Mouse (Mus musculus) heart, embryonic 13.5 days (tissue): ENCODE results near the gene Adam22. TPM values are rescaled to one million over a fixed set of nuclear protein-coding genes. Genes with fewer than 3 reads are reported as not detected.

Experiments used
- ATAC-seq: fragments of 200-750 bp; cut with Nextera tagmentation; 2 replicates; pipeline ENCODE4 v1.8.0; 2017; ENCODE audit warnings: moderate TSS enrichment; ENCODE audit not compliant: insufficient number of reproducible peaks, low FRiP score, low TSS enrichment; ENCODE audit errors: extremely low read depth
- H3K27ac ChIP-seq: fragments of 300-500 bp; sonication (generic); replicated peaks from 2 replicates; pipeline ENCODE4 v1.5.1; 2015; ENCODE audit warnings: moderate library complexity, mild to moderate bottlenecking, inconsistent platforms
- H3K27me3 ChIP-seq: fragments of 300-500 bp; sonication (generic); replicated peaks from 2 replicates; pipeline ENCODE4 v1.6.1; 2015; ENCODE audit warnings: mild to moderate bottlenecking, inconsistent platforms
- H3K36me3 ChIP-seq: fragments of 300-500 bp; sonication (generic); 2 replicates; pipeline ENCODE4 v1.6.1; 2015; ENCODE audit warnings: mild to moderate bottlenecking, inconsistent platforms
- H3K4me1 ChIP-seq: fragments of 300-500 bp; sonication (generic); 2 replicates; pipeline ENCODE4 v1.6.1; 2015; ENCODE audit warnings: inconsistent platforms
- H3K4me2 ChIP-seq: fragments of 300-500 bp; sonication (generic); 2 replicates; pipeline ENCODE4 v1.6.1; 2015; ENCODE audit warnings: inconsistent platforms, mild to moderate bottlenecking, moderate library complexity
- H3K4me3 ChIP-seq: fragments of 300-500 bp; sonication (generic); 2 replicates; pipeline ENCODE4 v1.5.1; 2015; ENCODE audit warnings: moderate library complexity, mild to moderate bottlenecking, inconsistent platforms
- H3K9ac ChIP-seq: fragments of 300-500 bp; sonication (generic); 2 replicates; pipeline ENCODE4 v1.6.1; 2015; ENCODE audit warnings: inconsistent platforms, mild to moderate bottlenecking, moderate library complexity
- H3K9me3 ChIP-seq: fragments of 300-500 bp; sonication (generic); 2 replicates; pipeline ENCODE4 v1.6.1; 2016; ENCODE audit warnings: inconsistent platforms
- WGBS: fragments of 180-500 bp; shearing (Covaris S2); methylation state at CpG from one replicate; pipeline ENCODE4 v1.1.7; 2015; ENCODE audit warnings: mixed read lengths; 5-methylcytosine and 5-hydroxymethylcytosine counted together
- polyA plus RNA-seq: library from polyadenylated mRNA; unstranded; fragments of >200 nt; fragmentation: Nextera tagmentation; extraction: Ambion mirVana; gene quantifications from 2 replicates; pipeline ENCODE4 v1.2.1, GENCODE M21; 2015

Adam22 gene
- polyA plus RNA-seq, 1 experiment from 2014 or later = 6.9 TPM

DNA sequence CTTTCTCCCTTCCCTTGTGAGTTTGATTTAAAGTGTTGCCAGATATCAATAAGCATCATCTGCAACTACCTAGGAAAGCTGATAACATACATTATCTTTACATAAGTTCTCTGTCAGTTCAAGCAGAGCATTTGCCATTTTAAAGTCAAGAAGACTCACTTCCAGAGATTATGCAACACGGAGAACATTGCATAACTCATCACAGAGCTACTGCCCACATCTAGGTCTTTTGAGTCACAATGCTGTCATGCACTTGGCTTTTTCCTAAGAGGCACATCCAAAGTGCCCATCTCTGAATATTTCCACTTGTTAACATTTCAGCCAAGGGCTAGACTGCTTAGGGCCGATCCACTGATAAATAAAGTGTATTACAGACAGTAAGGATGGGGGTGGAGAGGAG lies 55.6 kb downstream of the Adam22 start:
- Histone ChIP-seq H3K36me3 (no peaks in the 10 kb centered on the region), H3K9ac (no peak overlapping the region), H3K27me3 (no peaks in the 10 kb centered on the region), H3K4me3 (no peak overlapping the region), H3K4me2 (no peak overlapping the region), H3K27ac (no peak overlapping the region), H3K4me1 (no peaks in the 10 kb centered on the region), H3K9me3 (no peaks in the 10 kb centered on the region)
- 80% methylated on average over 2 of the region's 2 CpGs for WGBS
- no peak for ATAC-seq

DNA sequence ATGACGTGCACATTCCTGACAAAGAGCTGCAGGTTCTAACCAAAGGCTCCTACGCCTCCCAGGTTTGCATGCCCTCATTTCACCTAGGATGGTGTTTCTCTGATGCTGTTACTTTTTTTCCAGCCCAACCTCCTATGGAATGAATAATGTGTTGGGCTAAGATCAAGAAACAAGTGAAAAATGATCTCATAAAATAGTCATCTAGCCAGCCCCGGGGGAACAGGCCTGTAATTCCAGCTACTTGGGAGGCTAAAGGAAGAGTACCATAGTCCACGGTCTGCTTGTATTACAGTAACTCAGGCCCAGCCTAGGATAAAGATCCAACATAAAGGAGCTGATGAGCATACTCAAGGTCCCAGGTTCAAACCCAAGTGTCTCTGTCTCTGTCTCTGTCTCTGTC lies 57.1 kb downstream of the Adam22 start:
- Histone ChIP-seq H3K4me1 (no peaks in the 10 kb centered on the region), H3K27me3 (no peaks in the 10 kb centered on the region), H3K4me2 (no peak overlapping the region), H3K36me3 (no peaks in the 10 kb centered on the region), H3K9me3 (no peaks in the 10 kb centered on the region), H3K9ac (no peak overlapping the region), H3K27ac (no peak overlapping the region), H3K4me3 (no peak overlapping the region)
- WGBS = 62% methylated on average over 4 of the region's 4 CpGs
- ATAC-seq = no peak

- H3K4me2 ChIP-seq = no peak overlapping the region
- WGBS = 73% methylated on average over 10 of the region's 10 CpGs
- no peaks in the 10 kb centered on the region for H3K36me3 ChIP-seq
- H3K9ac ChIP-seq = no peak overlapping the region
- H3K9me3 ChIP-seq = no peaks in the 10 kb centered on the region
- no peak for ATAC-seq
- H3K4me1 ChIP-seq = peaks cover 5% of the 10 kb centered on the region
- H3K27me3 ChIP-seq = no peaks in the 10 kb centered on the region
- H3K4me3 ChIP-seq = no peak overlapping the region
- H3K27ac ChIP-seq = no peak overlapping the region
These were observed 70.1 kb downstream of the Adam22 start for GRCm38 (mm10) chr5:8297719-8298419.

DNA sequence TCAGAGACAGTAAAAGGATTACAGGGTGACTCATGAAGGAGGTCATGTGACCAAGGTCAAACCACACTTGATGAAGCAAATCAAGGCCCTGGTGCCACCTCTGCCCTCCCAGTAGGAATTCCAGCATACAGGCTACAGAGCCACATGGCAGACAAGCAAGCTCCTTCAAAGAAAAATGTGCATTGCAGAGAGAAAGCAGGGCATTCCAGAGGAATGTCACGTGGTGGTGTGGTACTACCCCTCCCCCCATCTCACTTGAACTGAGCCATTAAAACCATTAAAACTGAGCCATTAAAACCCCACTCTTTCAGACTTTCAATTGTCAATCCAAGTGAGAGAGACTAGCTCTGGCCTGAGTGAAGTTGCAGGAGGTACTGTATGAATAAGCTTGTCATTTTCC lies 74.7 kb downstream of the Adam22 start:
- peaks cover 5% of the 10 kb centered on the region for H3K4me1 ChIP-seq
- no peak for ATAC-seq
- no peak overlapping the region for H3K4me3 ChIP-seq
- H3K9me3 ChIP-seq = no peaks in the 10 kb centered on the region
- no peak overlapping the region for H3K4me2 ChIP-seq
- H3K27me3 ChIP-seq = no peaks in the 10 kb centered on the region
- 10% methylated on average over 1 of the region's 1 CpGs for WGBS
- H3K36me3 ChIP-seq = no peaks in the 10 kb centered on the region
- H3K9ac ChIP-seq = no peak overlapping the region
- no peak overlapping the region for H3K27ac ChIP-seq

DNA sequence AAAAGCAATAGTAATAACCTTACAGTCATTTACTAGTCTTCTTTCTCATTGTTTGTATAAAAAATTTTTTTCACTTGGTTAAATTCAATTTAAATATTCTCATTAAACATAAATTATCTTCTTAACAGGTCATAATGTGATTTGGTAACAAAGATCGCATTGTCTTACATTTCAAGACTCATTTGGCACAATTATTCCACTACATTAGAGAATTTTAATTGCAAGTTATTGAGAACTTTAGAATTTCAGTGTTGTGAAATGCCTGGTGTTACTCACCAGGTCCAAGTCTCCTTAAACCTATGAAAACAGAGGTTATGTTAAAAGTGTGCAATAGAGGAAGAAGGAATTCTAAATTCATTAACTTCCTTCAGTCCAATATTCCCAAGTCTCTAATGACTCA lies 76.5 kb downstream of the Adam22 start:
- Histone ChIP-seq H3K27ac (no peak overlapping the region), H3K9ac (no peak overlapping the region), H3K36me3 (no peaks in the 10 kb centered on the region), H3K4me1 (peaks cover 5% of the 10 kb centered on the region), H3K27me3 (no peaks in the 10 kb centered on the region), H3K4me3 (no peak overlapping the region), H3K9me3 (no peaks in the 10 kb centered on the region), H3K4me2 (no peak overlapping the region)
- ATAC-seq = no peak
- 82% methylated on average over 1 of the region's 1 CpGs for WGBS

- H3K36me3 ChIP-seq = no peaks in the 10 kb centered on the region
- H3K4me3 ChIP-seq = no peak overlapping the region
- ATAC-seq = no peak
- no peaks in the 10 kb centered on the region for H3K9me3 ChIP-seq
- no peak overlapping the region for H3K27ac ChIP-seq
- no peak overlapping the region for H3K4me2 ChIP-seq
- no peak overlapping the region for H3K9ac ChIP-seq
- WGBS = 61% methylated on average over 6 of the region's 6 CpGs
- H3K27me3 ChIP-seq = no peaks in the 10 kb centered on the region
- H3K4me1 ChIP-seq = peaks cover 5% of the 10 kb centered on the region
These were observed 78.0 kb downstream of the Adam22 start for GRCm38 (mm10) chr5:8289678-8290614.

GRCm38 (mm10) chr5:8284123-8284522 lies 83.8 kb downstream of the Adam22 start:
- 66% methylated on average over 5 of the region's 5 CpGs for WGBS
- Histone ChIP-seq H3K4me3 (no peak overlapping the region), H3K27me3 (no peaks in the 10 kb centered on the region), H3K9ac (no peak overlapping the region), H3K4me2 (no peak overlapping the region), H3K36me3 (no peaks in the 10 kb centered on the region), H3K9me3 (no peaks in the 10 kb centered on the region), H3K27ac (no peak overlapping the region), H3K4me1 (no peaks in the 10 kb centered on the region)
- ATAC-seq = no peak

DNA sequence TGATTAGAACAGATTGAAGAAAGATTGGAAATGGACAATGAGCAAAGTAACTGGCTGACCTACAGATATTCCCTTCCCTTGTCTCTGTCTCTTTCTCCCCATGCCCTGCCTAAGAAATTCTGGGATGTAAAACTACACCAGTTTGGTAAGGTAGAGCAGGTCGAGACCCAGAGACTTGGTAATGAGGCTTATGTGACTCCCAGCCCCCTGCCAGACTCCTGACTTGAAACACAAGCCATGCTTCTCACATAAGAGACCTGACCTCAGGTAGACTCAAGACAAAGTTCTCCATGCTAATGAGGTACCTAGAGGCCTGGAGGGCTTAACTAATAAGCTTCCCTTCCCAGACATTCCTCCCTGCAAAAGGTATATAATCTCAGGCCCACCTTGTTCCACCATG lies 91.8 kb downstream of the Adam22 start:
- H3K9ac ChIP-seq = no peak overlapping the region
- H3K4me2 ChIP-seq = no peak overlapping the region
- no peaks in the 10 kb centered on the region for H3K9me3 ChIP-seq
- H3K36me3 ChIP-seq = no peaks in the 10 kb centered on the region
- WGBS = 84% methylated on average over 1 of the region's 1 CpGs
- ATAC-seq = no peak
- H3K4me3 ChIP-seq = no peak overlapping the region
- no peak overlapping the region for H3K27ac ChIP-seq
- no peaks in the 10 kb centered on the region for H3K4me1 ChIP-seq
- H3K27me3 ChIP-seq = no peaks in the 10 kb centered on the region

DNA sequence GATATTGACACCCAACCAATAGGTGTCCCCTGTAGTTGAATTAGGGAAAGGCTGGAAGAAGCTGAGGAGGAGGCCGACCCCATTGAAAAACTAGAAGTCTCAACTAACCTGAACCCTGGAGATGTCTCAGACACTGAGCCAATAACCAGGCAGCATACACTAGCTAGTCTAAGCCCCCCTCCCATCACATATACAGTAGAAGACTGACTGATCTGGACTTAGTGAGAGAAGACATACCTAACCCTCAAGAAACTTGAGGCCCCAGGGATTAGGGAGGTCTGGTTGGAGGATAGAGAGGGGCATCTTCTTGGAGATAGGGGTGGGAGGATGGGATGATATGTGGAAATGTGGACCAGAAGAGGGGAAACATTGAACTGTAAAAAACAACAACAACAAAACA lies 110.6 kb downstream of the Adam22 start:
- no peak overlapping the region for H3K27ac ChIP-seq
- no peaks in the 10 kb centered on the region for H3K9me3 ChIP-seq
- H3K4me1 ChIP-seq = no peaks in the 10 kb centered on the region
- ATAC-seq = no peak
- WGBS = 91% methylated on average over 1 of the region's 1 CpGs
- H3K27me3 ChIP-seq = no peaks in the 10 kb centered on the region
- H3K36me3 ChIP-seq = no peaks in the 10 kb centered on the region
- H3K4me2 ChIP-seq = no peak overlapping the region
- H3K9ac ChIP-seq = no peak overlapping the region
- no peak overlapping the region for H3K4me3 ChIP-seq

DNA sequence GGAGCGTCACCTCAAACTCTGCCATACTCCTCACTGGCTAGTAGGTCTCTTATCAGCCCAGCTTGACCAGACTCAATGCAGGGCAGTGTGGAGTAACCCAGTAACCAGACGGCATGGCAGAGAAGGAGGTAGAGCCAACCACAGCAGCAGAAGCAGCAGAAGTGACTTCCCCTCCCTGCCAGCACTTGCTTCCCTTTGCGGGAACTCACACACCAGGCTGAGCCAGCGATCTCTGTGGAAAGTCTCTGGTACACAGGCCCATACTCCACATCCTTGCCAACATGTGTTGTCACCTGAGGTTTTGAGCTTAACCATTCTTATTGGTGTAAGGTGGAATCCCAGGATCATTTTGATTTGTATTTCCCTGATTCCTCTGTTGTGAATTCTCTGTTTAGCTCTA lies 111.5 kb downstream of the Adam22 start:
- Histone ChIP-seq H3K9me3 (no peaks in the 10 kb centered on the region), H3K4me2 (no peak overlapping the region), H3K9ac (no peak overlapping the region), H3K36me3 (no peaks in the 10 kb centered on the region), H3K4me3 (no peak overlapping the region), H3K27ac (no peak overlapping the region), H3K4me1 (no peaks in the 10 kb centered on the region), H3K27me3 (no peaks in the 10 kb centered on the region)
- 78% methylated on average over 4 of the region's 4 CpGs for WGBS
- ATAC-seq = no peak

- 81% methylated on average over 7 of the region's 7 CpGs for WGBS
- ATAC-seq = no peak
- no peaks in the 10 kb centered on the region for H3K4me1 ChIP-seq
- H3K27ac ChIP-seq = no peak overlapping the region
- H3K9ac ChIP-seq = no peak overlapping the region
- no peaks in the 10 kb centered on the region for H3K36me3 ChIP-seq
- H3K27me3 ChIP-seq = no peaks in the 10 kb centered on the region
- no peaks in the 10 kb centered on the region for H3K9me3 ChIP-seq
- no peak overlapping the region for H3K4me3 ChIP-seq
- no peak overlapping the region for H3K4me2 ChIP-seq
These were observed 123.3 kb downstream of the Adam22 start for GRCm38 (mm10) chr5:8244696-8245095.
